Mouse (Mus musculus): ENCODE measurements around the gene Derl3. TPM values are rescaled to one million over a fixed set of nuclear protein-coding genes. Genes with fewer than 3 reads are reported as not detected.
"Not testable (repeated sequence)": the region's sequence is repeated elsewhere in the genome, so short reads cannot be mapped to it uniquely, and the experiment has no call there.

Gene Derl3
- total and polyA plus RNA-seq, 3 experiments: 0.22 TPM; not detected in 2

DNA sequence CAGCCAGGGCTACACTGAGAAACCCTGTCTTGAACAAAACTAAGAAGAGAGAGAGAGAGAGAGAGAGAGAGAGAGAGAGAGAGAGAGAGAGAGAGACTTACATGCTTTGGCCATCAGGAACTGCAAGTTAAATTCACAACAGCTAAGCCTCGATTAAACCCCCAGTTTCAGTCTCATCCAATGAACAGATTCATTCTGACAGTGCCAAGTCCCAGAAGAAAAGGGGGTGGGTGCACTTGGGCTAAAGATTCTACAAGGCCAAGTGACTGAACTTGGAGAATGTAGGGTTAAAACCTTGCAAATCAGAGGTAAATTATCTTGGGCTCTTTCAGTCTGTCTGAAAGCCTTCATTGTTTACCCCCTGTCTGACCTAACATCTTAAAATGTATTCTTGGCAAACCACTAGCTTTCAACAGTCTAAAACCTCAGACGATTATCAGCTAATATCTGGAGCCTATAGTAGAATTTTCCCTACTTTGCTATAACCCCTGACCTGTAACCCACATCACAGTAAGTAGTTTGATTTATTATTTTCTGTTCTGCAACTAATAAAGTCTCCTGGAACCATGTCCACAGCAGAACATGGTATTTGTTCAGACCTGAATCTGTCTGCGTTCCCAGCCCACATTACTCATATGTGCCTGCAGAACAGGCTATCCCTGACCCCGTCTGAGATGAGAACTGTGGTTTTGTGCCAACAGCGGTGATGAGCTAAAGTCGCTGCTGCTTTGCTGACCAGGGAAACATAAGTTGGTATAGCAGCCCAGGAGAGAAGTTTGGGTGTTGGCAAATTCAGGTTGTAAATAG, 12.2 kb upstream of the Derl3 start:
- no peak for TF ChIP-seq TAL1 (conservative IDR thresholded peaks at IDR 0.05; ENCODE audit: low read depth, low read length)
- TF ChIP-seq GATA1 (IDR thresholded peaks at IDR 0.05; ENCODE audit: borderline replicate concordance, low read length): no peak
- no peak for TF ChIP-seq CTCF (IDR thresholded peaks at IDR 0.05; ENCODE audit: low read depth, low read length)
- no peak for TF ChIP-seq GATA2 (IDR thresholded peaks at IDR 0.05; ENCODE audit: borderline replicate concordance, low read depth, low read length)
- TF ChIP-seq POLR2AphosphoS5 (IDR thresholded peaks at IDR 0.05; ENCODE audit: insufficient replicate concordance, low read depth, low read length): no peak
- no peaks in the 10 kb centered on the region for H3K36me3 ChIP-seq (replicated peaks)
- DNase-seq (ENCODE audit: low spot score): no peak

GRCm38 (mm10) chr10:75881578-75882432, 11.4 kb upstream of the Derl3 start:
- peaks cover 44% of the 10 kb centered on the region for H3K27me3 ChIP-seq (ENCODE audit: insufficient read depth, low read length)
- no peaks in the 10 kb centered on the region for H3K36me3 ChIP-seq (replicated peaks)
- H3K9me3 ChIP-seq (replicated peaks): no peaks in the 10 kb centered on the region
- no peaks in the 10 kb centered on the region for H3K4me1 ChIP-seq (ENCODE audit: insufficient read depth, low read depth, low read length)
- no peak for DNase-seq (ENCODE audit: low spot score)
- TF ChIP-seq POLR2AphosphoS5 (IDR thresholded peaks at IDR 0.05; ENCODE audit: insufficient replicate concordance, low read depth, low read length) (no peak), TAL1 (conservative IDR thresholded peaks at IDR 0.05; ENCODE audit: low read depth, low read length) (no peak), GATA1 (IDR thresholded peaks at IDR 0.05; ENCODE audit: borderline replicate concordance, low read length) (no peak), CTCF (IDR thresholded peaks at IDR 0.05; ENCODE audit: low read depth, low read length) (no peak), GATA2 (IDR thresholded peaks at IDR 0.05; ENCODE audit: borderline replicate concordance, low read depth, low read length) (no peak)
- H3K4me3 ChIP-seq (ENCODE audit: low read depth, low read length): no peak overlapping the region
- no peak for ATAC-seq (ENCODE audit: extremely low read depth, insufficient number of reproducible peaks, low FRiP score, poor library complexity, severe bottlenecking)

More for the DNA sequence above, 12.2 kb upstream of the Derl3 start:
- no peak for ATAC-seq (ENCODE audit: extremely low read depth, insufficient number of reproducible peaks, low FRiP score, poor library complexity, severe bottlenecking)
- Histone ChIP-seq H3K9me3 (replicated peaks) (no peaks in the 10 kb centered on the region), H3K4me3 (ENCODE audit: low read depth, low read length) (no peak overlapping the region), H3K27me3 (ENCODE audit: insufficient read depth, low read length) (peaks cover 47% of the 10 kb centered on the region), H3K4me1 (ENCODE audit: insufficient read depth, low read depth, low read length) (no peaks in the 10 kb centered on the region)

DNA sequence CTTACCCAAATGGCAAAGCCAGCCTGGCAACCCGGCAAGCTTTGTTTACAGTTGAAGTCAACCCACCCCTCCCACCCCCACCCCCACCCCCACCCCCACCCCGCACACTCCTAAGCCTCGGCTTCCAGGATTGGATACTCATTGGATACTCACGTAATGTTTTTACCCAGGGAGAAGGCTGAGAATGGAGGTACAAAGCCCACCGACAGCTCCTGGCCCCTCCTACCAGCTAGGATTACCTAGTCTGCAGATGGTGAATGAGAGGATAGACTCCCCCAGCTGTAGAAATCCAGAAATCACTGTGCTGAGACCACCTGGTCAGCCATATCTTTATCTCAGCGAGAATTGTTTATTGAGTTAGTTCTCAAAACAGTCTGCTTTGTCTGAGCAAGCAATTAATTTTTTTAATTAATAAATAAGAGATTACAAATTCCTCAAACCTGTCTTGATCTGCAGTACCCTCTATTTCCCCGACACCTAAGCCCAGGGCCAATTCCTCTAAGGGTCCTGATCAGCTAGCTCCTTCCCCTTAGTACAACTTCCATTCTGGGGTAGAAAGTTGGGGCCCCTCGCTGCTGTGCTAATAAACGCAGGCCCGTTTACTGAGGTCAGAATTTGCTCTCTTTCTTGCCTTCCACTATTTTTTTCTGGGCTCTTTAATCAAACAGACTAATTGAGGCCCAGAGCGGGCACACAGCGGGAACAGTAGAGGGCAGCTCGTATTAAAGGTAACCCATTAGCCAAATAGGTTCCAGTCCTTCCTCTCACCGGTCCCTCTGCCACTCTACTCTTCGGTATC, 10.6 kb upstream of the Derl3 start:
- ATAC-seq (ENCODE audit: extremely low read depth, insufficient number of reproducible peaks, low FRiP score, poor library complexity, severe bottlenecking): no peak

GRCm38 (mm10) chr10:75883232-75883552, 10.0 kb upstream of the Derl3 start:
- DNase-seq (ENCODE audit: low spot score): no peak
- no peaks in the 10 kb centered on the region for H3K4me1 ChIP-seq (ENCODE audit: insufficient read depth, low read depth, low read length)
- no peak overlapping the region for H3K4me3 ChIP-seq (ENCODE audit: low read depth, low read length)

More for the DNA sequence above, 10.6 kb upstream of the Derl3 start:
- DNase-seq (ENCODE audit: low spot score): no peak
- H3K9me3 ChIP-seq (replicated peaks): no peaks in the 10 kb centered on the region
- H3K4me3 ChIP-seq (ENCODE audit: low read depth, low read length): no peak overlapping the region
- no peak for TF ChIP-seq GATA2 (IDR thresholded peaks at IDR 0.05; ENCODE audit: borderline replicate concordance, low read depth, low read length)
- H3K27me3 ChIP-seq (ENCODE audit: insufficient read depth, low read length): peaks cover 41% of the 10 kb centered on the region
- H3K36me3 ChIP-seq (replicated peaks): no peaks in the 10 kb centered on the region
- H3K4me1 ChIP-seq (ENCODE audit: insufficient read depth, low read depth, low read length): no peaks in the 10 kb centered on the region

DNA sequence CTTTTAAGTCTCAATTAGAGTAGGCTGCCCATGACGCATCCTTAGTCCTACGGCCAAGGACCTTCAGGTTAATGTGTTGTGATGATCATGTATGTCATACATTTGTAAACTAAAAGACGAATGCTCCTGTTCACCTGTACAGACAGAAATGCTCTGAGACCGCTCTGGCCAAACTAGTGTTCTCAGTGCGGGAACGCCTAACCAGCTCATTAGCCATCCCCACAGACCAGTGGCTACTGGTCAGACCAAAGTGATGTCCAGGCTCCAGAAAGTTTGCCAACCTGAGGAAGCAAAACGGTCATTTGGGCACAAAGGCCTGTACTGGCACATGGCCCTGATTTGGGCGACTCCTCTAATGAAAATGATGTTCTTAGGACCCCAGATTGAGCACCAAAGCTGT, 8.5 kb upstream of the Derl3 start:
- DNase-seq (ENCODE audit: low spot score) (no peak), ATAC-seq (ENCODE audit: extremely low read depth, insufficient number of reproducible peaks, low FRiP score, poor library complexity, severe bottlenecking) (no peak)
- H3K36me3 ChIP-seq (replicated peaks): no peaks in the 10 kb centered on the region
- no peaks in the 10 kb centered on the region for H3K9me3 ChIP-seq (replicated peaks)
- H3K4me3 ChIP-seq (ENCODE audit: low read depth, low read length): no peak overlapping the region
- H3K27me3 ChIP-seq (ENCODE audit: insufficient read depth, low read length): peaks cover 49% of the 10 kb centered on the region
- TF ChIP-seq GATA2 (IDR thresholded peaks at IDR 0.05; ENCODE audit: borderline replicate concordance, low read depth, low read length): no peak
- no peak for TF ChIP-seq TAL1 (conservative IDR thresholded peaks at IDR 0.05; ENCODE audit: low read depth, low read length)
- no peak for TF ChIP-seq CTCF (IDR thresholded peaks at IDR 0.05; ENCODE audit: low read depth, low read length)
- no peak for TF ChIP-seq POLR2AphosphoS5 (IDR thresholded peaks at IDR 0.05; ENCODE audit: insufficient replicate concordance, low read depth, low read length)
- TF ChIP-seq GATA1 (IDR thresholded peaks at IDR 0.05; ENCODE audit: borderline replicate concordance, low read length): no peak
- H3K4me1 ChIP-seq (ENCODE audit: insufficient read depth, low read depth, low read length): no peaks in the 10 kb centered on the region

More at GRCm38 (mm10) chr10:75883232-75883552, 10.0 kb upstream of the Derl3 start:
- Histone ChIP-seq H3K27me3 (ENCODE audit: insufficient read depth, low read length) (peaks cover 41% of the 10 kb centered on the region), H3K9me3 (replicated peaks) (no peaks in the 10 kb centered on the region), H3K36me3 (replicated peaks) (no peaks in the 10 kb centered on the region)
- no peak for ATAC-seq (ENCODE audit: extremely low read depth, insufficient number of reproducible peaks, low FRiP score, poor library complexity, severe bottlenecking)
- TF ChIP-seq TAL1 (conservative IDR thresholded peaks at IDR 0.05; ENCODE audit: low read depth, low read length) (no peak), GATA2 (IDR thresholded peaks at IDR 0.05; ENCODE audit: borderline replicate concordance, low read depth, low read length) (no peak), GATA1 (IDR thresholded peaks at IDR 0.05; ENCODE audit: borderline replicate concordance, low read length) (no peak)

DNA sequence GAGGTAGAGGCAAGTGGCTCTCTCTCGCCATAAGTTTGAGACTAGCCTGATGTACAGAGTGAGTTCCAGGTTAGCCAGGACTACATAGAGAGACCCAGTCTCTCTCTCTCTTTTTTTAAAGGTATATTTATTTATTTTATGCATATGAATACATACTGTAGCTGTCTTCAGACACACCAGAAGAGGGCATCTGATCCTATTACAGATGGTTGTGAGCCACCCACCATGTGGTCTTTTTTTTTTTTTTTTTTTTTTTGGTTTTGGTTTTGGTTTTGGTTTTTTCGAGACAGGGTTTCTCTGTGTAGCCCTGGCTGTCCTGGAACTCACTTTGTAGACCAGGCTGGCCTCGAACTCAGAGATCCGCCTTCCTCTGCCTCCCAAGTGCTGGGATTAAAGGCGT, 5.7 kb upstream of the Derl3 start:
- H3K27me3 ChIP-seq (ENCODE audit: insufficient read depth, low read length): peaks cover 32% of the 10 kb centered on the region
- H3K9me3 ChIP-seq (replicated peaks); H3K4me3 ChIP-seq (ENCODE audit: low read depth, low read length); H3K4me1 ChIP-seq (ENCODE audit: insufficient read depth, low read depth, low read length); ATAC-seq (ENCODE audit: extremely low read depth, insufficient number of reproducible peaks, low FRiP score, poor library complexity, severe bottlenecking); H3K36me3 ChIP-seq (replicated peaks); DNase-seq (ENCODE audit: low spot score): not testable (repeated sequence)
